Comparison of ENCODE assay signal across 22 mouse cellular contexts in the genomic region with DNA sequence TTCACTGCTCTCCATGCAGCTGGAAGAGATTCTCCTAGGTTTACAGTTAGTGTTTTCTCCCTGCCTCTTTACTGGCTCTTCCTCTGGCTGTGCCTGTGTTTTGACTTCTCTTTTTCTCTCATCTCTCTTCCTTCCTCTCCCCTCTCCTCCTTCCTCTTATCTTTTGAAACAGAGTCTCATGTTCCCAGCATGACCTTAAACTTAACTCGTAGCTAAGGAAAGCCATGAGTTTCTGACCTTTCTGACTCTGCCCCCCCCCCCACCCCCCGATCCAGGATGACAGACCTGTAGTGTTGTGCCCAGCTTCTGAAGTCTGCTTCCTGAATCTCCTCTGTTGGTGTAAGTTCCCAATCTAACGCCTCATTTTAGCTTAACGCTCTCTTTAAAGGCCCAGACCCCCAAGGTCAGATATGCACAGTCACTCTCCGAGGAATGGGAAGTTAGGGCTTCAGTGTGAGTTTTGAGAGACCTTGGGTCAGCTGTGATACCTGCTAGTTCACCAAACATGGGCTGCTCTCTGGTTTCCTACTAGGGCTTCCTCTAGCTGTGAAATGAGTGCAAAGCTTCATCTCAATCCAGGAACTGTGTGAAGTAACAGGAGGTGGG. TPM values are rescaled to one million over a fixed set of nuclear protein-coding genes. Genes with fewer than 3 reads are reported as not detected.
DNase-seq lines count a peak whose midpoint lies in the region; ATAC-seq and TF ChIP-seq lines count a peak whose summit lies in the region.
"Had no signal": no experiment of that assay in that cellular context is flagged by ENCODE, and none has a peak within 500 bp of the region (broad histone marks: within the 10 kb centered on the region; RNA-seq: fewer than 3 reads in every experiment).

No protein-coding gene starts in this region.

- no peaks in the 10 kb centered on the region for H3K36me3 ChIP-seq in heart, embryonic 14.5 days (ENCODE audit: control insufficient read depth, insufficient read depth, low read length)
- H3K36me3 ChIP-seq in lung, postnatal 0 days (ENCODE audit: insufficient read depth, low read length), result no peaks in the 10 kb centered on the region
- H3K36me3 ChIP-seq in embryonic facial prominence, embryonic 10.5 days (replicated peaks), result no peaks in the 10 kb centered on the region
- H3K36me3 ChIP-seq in limb, embryonic 10.5 days, result no peaks in the 10 kb centered on the region
- H3K36me3 ChIP-seq: embryonic facial prominence, embryonic 12.5 days; forebrain, embryonic 15.5 days; hindbrain, embryonic 15.5 days; intestine, embryonic 15.5 days; liver, embryonic 15.5 days had no signal

- peak overlapping the region; percentile 10 to 41; a peak in 2 of 4 replicates for H3K27ac ChIP-seq in heart, embryonic 14.5 days (replicated peaks in 1 of 2; ENCODE audit: control insufficient read depth in 1 of 2, insufficient read depth in 1 of 2, low read depth in 2 of 2, low read length in 2 of 2)
- 0 out of 2 replicates have a peak overlapping the region, but pooled peaks have one; percentile 73 for H3K27ac ChIP-seq in lung, postnatal 0 days (ENCODE audit: low read length)
- 0 out of 2 replicates have a peak overlapping the region, but pooled peaks have one; percentile 35 for H3K27ac ChIP-seq in embryonic facial prominence, embryonic 10.5 days (replicated peaks)
- H3K27ac ChIP-seq in limb, embryonic 10.5 days, result no peak overlapping the region; the same call in 1 of the 2 replicates
- H3K27ac ChIP-seq: embryonic facial prominence, embryonic 12.5 days; forebrain, embryonic 15.5 days; hindbrain, embryonic 15.5 days; intestine, embryonic 15.5 days; layer of hippocampus, adult 2 months; liver, embryonic 15.5 days; stomach, postnatal 0 days had no signal

- no peak for TF ChIP-seq CTCF in lung, postnatal 0 days (IDR thresholded peaks at IDR 0.05)

- intact Hi-C loops in heart, postnatal 14 days (cut with DNase I), result no loop called here

- no peaks in the 10 kb centered on the region for H3K27me3 ChIP-seq in heart, embryonic 14.5 days (ENCODE audit: control insufficient read depth, insufficient read depth, low read length)
- H3K27me3 ChIP-seq in lung, postnatal 0 days (replicated peaks; ENCODE audit: insufficient read depth, low read length), result no peaks in the 10 kb centered on the region
- 0 out of 2 replicates have a peak, but pooled peaks cover 1% of the 10 kb centered on the region for H3K27me3 ChIP-seq in embryonic facial prominence, embryonic 10.5 days (replicated peaks; ENCODE audit: low read depth, poor library complexity, severe bottlenecking)
- no peaks in the 10 kb centered on the region for H3K27me3 ChIP-seq in limb, embryonic 10.5 days (ENCODE audit: low read depth, poor library complexity, severe bottlenecking)
- H3K27me3 ChIP-seq: embryonic facial prominence, embryonic 12.5 days; forebrain, embryonic 15.5 days; hindbrain, embryonic 15.5 days; intestine, embryonic 15.5 days had no signal

- no peaks in the 10 kb centered on the region for H3K9me3 ChIP-seq in heart, embryonic 14.5 days (ENCODE audit: control insufficient read depth, low read length)
- H3K9me3 ChIP-seq in lung, postnatal 0 days (ENCODE audit: low read length), result no peaks in the 10 kb centered on the region
- H3K9me3 ChIP-seq in embryonic facial prominence, embryonic 10.5 days, result no peaks in the 10 kb centered on the region
- H3K9me3 ChIP-seq in limb, embryonic 10.5 days (replicated peaks), result no peaks in the 10 kb centered on the region
- H3K9me3 ChIP-seq: embryonic facial prominence, embryonic 12.5 days; forebrain, embryonic 15.5 days; hindbrain, embryonic 15.5 days; intestine, embryonic 15.5 days; liver, embryonic 15.5 days had no signal

- no peak overlapping the region for H3K9ac ChIP-seq in heart, embryonic 14.5 days (ENCODE audit: low read length)
- no peak overlapping the region for H3K9ac ChIP-seq in lung, postnatal 0 days (replicated peaks; ENCODE audit: low read depth)
- H3K9ac ChIP-seq: embryonic facial prominence, embryonic 12.5 days; forebrain, embryonic 15.5 days; hindbrain, embryonic 15.5 days; intestine, embryonic 15.5 days; liver, embryonic 15.5 days had no signal

- no peak overlapping the region for H3K4me3 ChIP-seq in heart, embryonic 14.5 days (ENCODE audit: control insufficient read depth in 1 of 2, insufficient read depth in 1 of 2, low read depth in 1 of 2, low read length in 2 of 2)
- no peak overlapping the region for H3K4me3 ChIP-seq in lung, postnatal 0 days (ENCODE audit: low read depth, low read length)
- no peak overlapping the region for H3K4me3 ChIP-seq in embryonic facial prominence, embryonic 10.5 days
- no peak overlapping the region for H3K4me3 ChIP-seq in limb, embryonic 10.5 days
- H3K4me3 ChIP-seq: embryonic facial prominence, embryonic 12.5 days; erythroblast, embryonic 14.5 days; forebrain, embryonic 15.5 days; hindbrain, embryonic 15.5 days; intestine, embryonic 15.5 days; layer of hippocampus, adult 2 months; liver, embryonic 15.5 days had no signal

- H3K4me1 ChIP-seq in heart, embryonic 14.5 days (ENCODE audit: control insufficient read depth in 2 of 2, insufficient read depth in 2 of 2, low read length in 2 of 2), result peaks cover 12 to 13% of the 10 kb centered on the region in 2 experiments
- H3K4me1 ChIP-seq in lung, postnatal 0 days (ENCODE audit: insufficient read depth, low read depth, low read length), result peaks cover 6% of the 10 kb centered on the region; the same call in 1 of the 2 replicates
- peaks cover 20% of the 10 kb centered on the region for H3K4me1 ChIP-seq in embryonic facial prominence, embryonic 10.5 days
- H3K4me1 ChIP-seq in limb, embryonic 10.5 days, result peaks cover 11% of the 10 kb centered on the region
- H3K4me1 ChIP-seq: embryonic facial prominence, embryonic 12.5 days; forebrain, embryonic 15.5 days; hindbrain, embryonic 15.5 days had no signal

- DNase-seq in heart, postnatal 14 days, result no peak
- DNase-seq in lung, postnatal 0 days (ENCODE audit: low spot score), result no peak
- no peak for DNase-seq in lung, postnatal 25 days (ENCODE audit: low spot score)
- DNase-seq in embryonic facial prominence, embryonic 10.5 days (ENCODE audit: low spot score), result no peak
- DNase-seq in gastrocnemius, postnatal 25 days, result no peak
- no peak for DNase-seq in limb, embryonic 10.5 days (ENCODE audit: low spot score)
- DNase-seq: adrenal gland, postnatal 10 days; cerebellum, adult 9-10 months; gastrocnemius, postnatal 36 days; heart, postnatal 10 days; kidney, postnatal 14 days; lung, postnatal 10 days had no signal

- WGBS in heart, embryonic 14.5 days, result 39% methylated on average over 5 of the region's 5 CpGs
- WGBS in lung, postnatal 0 days, result 41% methylated on average over 5 of the region's 5 CpGs
- 62% methylated on average over 5 of the region's 5 CpGs for WGBS in embryonic facial prominence, embryonic 10.5 days
- WGBS in limb, embryonic 10.5 days, result 61% methylated on average over 5 of the region's 5 CpGs

- no peak overlapping the region for H3K4me2 ChIP-seq in heart, embryonic 14.5 days (ENCODE audit: low read length)
- H3K4me2 ChIP-seq in lung, postnatal 0 days (replicated peaks; ENCODE audit: low read depth, low read length), result no peak overlapping the region
- H3K4me2 ChIP-seq: embryonic facial prominence, embryonic 12.5 days; forebrain, embryonic 15.5 days; hindbrain, embryonic 15.5 days; intestine, embryonic 15.5 days; liver, embryonic 15.5 days had no signal

- no peak for TF ChIP-seq EP300 in lung, postnatal 0 days (IDR thresholded peaks at IDR 0.05)

- ATAC-seq in heart, embryonic 14.5 days (ENCODE audit: insufficient number of reproducible peaks, insufficient read depth, low FRiP score, low read depth), result no peak
- ATAC-seq in lung, postnatal 0 days, result no peak
- ATAC-seq: activated CD4-positive, CD25-positive, alpha-beta regulatory T cell, adult 4 months; forebrain, embryonic 15.5 days; intestine, embryonic 15.5 days had no signal

RNA-seq across cellular contexts. Expression of gene Tspan18, which starts 11.5 kb away (rescaled TPM):
- 45.1 and 48.2 TPM in 2 replicates for polyA plus RNA-seq in heart, embryonic 14.5 days (2014; fragmentation: Nextera tagmentation; extraction: Ambion mirVana)
- 10 to 100 TPM; 29.9 to 32.7 TPM for total RNA-seq in heart, postnatal 14 days (2021)
- polyA plus RNA-seq in lung, postnatal 0 days (2015; fragmentation: Nextera tagmentation; extraction: Ambion mirVana), result 36.4 and 39.9 TPM in 2 replicates
- polyA plus RNA-seq in embryonic facial prominence, embryonic 10.5 days (2016; fragmentation: Nextera tagmentation; extraction: Ambion mirVana), result 20.7 and 25.3 TPM in 2 replicates
- 1 to 10 TPM; 3.8 TPM for total RNA-seq in gastrocnemius, postnatal 25 days (2021)
- polyA plus RNA-seq in limb, embryonic 10.5 days (2016; fragmentation: Nextera tagmentation; extraction: Ambion mirVana), result 9.9 and 13.4 TPM in 2 replicates
